Mouse (Mus musculus): ENCODE measurements around the gene Abr. TPM values are rescaled to one million over a fixed set of nuclear protein-coding genes. Genes with fewer than 3 reads are reported as not detected.

Gene Abr
- total and polyA plus RNA-seq, 2 experiments from 2014 or later: 87.5 to 211 TPM

DNA sequence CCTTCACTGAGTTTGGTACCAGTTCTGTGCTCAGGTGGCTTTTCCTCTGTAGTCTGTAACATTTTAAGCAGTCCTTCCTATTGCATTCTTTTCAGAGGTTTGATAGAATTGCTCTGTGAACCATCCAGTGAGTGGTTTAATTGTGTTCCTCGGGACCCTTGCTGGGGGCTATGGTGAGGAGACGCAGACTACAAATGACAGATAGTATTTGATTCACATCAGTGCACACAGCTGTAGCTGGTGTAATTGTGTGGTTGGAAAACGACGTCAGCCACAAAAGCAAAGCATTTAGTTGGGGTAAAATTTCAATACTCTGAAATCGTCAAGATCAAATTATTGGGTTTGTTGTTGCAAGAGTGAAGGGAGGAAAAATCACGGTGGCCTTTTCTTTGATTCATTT lies 22.1 kb upstream of the Abr start:
- WGBS: 35% methylated on average over 6 of the region's 6 CpGs
- H3K4me3 ChIP-seq (ENCODE audit: low read length): no peak overlapping the region
- no peaks in the 10 kb centered on the region for H3K9me3 ChIP-seq (ENCODE audit: low read length)
- H3K4me2 ChIP-seq (ENCODE audit: low read depth, low read length): no peak overlapping the region
- H3K4me1 ChIP-seq (ENCODE audit: insufficient read depth, low read length): peaks cover 11% of the 10 kb centered on the region
- DNase-seq (ENCODE audit: low spot score): peak; percentile 47
- ATAC-seq: no peak
- peak overlapping the region; percentile 6; the same call in 1 of the 2 replicates for H3K27ac ChIP-seq
- H3K27me3 ChIP-seq (ENCODE audit: insufficient read depth, low read length): no peaks in the 10 kb centered on the region
- no peak overlapping the region for H3K9ac ChIP-seq (replicated peaks; ENCODE audit: low read length)
- H3K36me3 ChIP-seq (ENCODE audit: insufficient read depth, low read length): no peaks in the 10 kb centered on the region
- no peak for TF ChIP-seq CTCF (IDR thresholded peaks at IDR 0.05; ENCODE audit: low read depth)

DNA sequence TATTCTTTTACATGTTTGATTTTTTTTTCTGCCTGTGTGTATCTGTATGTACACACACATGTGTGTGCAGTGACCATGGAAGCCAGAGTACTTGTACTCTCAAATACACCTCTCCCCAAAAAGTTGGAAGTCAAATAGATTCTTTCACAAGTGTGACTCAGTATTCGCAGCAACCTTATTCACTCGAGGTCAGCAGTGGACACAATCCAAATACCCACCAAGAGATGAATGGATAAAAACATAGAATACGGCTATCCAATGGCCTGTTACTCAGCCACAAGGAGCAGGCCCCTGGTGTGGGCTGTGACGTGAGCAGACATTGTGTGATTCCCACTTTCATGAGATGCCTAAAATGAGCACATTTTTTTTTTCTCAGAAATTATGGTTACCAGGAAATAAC lies 18.1 kb upstream of the Abr start:
- Histone ChIP-seq H3K36me3 (ENCODE audit: insufficient read depth, low read length) (no peaks in the 10 kb centered on the region), H3K4me3 (ENCODE audit: low read length) (no peak overlapping the region), H3K27ac (no peak overlapping the region), H3K4me1 (ENCODE audit: insufficient read depth, low read length) (0 out of 2 replicates have a peak, but pooled peaks cover 3% of the 10 kb centered on the region), H3K27me3 (ENCODE audit: insufficient read depth, low read length) (no peaks in the 10 kb centered on the region), H3K9ac (replicated peaks; ENCODE audit: low read length) (no peak overlapping the region), H3K9me3 (ENCODE audit: low read length) (no peaks in the 10 kb centered on the region), H3K4me2 (ENCODE audit: low read depth, low read length) (no peak overlapping the region)
- WGBS: 57% methylated on average over 4 of the region's 4 CpGs
- ATAC-seq: no peak
- no peak for DNase-seq (ENCODE audit: low spot score)
- TF ChIP-seq CTCF (IDR thresholded peaks at IDR 0.05; ENCODE audit: low read depth): no peak

DNA sequence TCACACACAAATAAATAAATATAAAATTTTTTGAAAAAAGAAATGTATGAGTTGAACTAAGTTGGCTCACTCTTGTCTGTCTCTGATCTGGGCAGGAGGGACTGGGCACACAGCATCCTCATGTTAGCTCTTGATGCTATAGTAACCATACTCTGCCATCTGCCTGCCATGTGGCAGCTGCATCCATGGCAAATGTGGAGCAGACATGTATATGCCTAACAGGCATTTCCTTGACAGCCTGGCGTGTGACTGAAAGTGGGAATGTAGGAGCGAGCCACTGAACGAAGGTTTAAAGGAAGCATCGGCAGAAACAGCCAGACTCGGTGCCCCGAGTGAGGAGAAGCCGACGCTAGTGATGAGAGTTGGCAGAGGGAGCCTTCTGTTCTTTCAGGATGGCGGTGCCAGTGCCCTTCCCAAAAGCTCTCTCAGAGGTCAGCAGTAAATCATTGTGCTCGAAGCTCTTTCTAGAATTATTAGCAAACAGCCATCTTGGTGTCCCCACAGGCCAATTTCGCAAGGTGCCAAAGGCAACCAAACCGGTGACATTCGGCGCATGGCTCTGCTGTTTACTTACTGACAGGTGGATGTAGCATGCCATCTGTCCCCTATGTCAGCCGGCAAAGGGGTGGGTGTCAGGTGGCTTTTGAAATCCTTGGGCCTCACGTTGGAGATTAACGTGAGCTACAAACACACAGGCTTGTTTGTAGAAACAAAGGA lies 17.3 kb upstream of the Abr start:
- TF ChIP-seq CTCF (IDR thresholded peaks at IDR 0.05; ENCODE audit: low read depth): 0 out of 2 replicates have a peak, but pooled peaks have one; percentile 8
- ATAC-seq (peak; percentile 51; the same call in 1 of the 2 replicates), DNase-seq (ENCODE audit: low spot score) (peak; percentile 67)
- WGBS: 49% methylated on average over 17 of the region's 17 CpGs
- Histone ChIP-seq H3K9me3 (ENCODE audit: low read length) (no peaks in the 10 kb centered on the region), H3K4me3 (ENCODE audit: low read length) (no peak overlapping the region), H3K4me1 (ENCODE audit: insufficient read depth, low read length) (0 out of 2 replicates have a peak, but pooled peaks cover 3% of the 10 kb centered on the region), H3K9ac (replicated peaks; ENCODE audit: low read length) (no peak overlapping the region), H3K27ac (peak overlapping the region; percentile 61), H3K4me2 (ENCODE audit: low read depth, low read length) (no peak overlapping the region), H3K36me3 (ENCODE audit: insufficient read depth, low read length) (no peaks in the 10 kb centered on the region), H3K27me3 (ENCODE audit: insufficient read depth, low read length) (no peaks in the 10 kb centered on the region)

DNA sequence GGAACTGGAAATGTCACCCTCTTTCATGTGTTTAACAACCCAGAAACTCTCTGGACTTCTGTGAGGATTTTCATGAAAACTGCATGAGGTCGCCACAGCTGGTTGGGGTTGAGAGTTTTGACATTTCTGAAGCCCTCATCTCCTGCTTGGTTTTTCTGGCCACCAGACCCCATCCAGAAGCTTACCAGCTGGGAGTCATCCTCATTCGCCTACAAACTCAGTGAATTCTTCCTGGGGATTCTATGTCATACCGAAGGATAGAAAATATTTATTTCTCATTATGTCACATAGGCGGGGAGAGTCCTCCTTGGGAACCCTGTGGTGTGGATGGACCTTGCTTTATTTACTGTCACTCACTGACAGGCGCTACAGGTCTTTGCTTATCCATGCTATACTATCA lies 8.4 kb upstream of the Abr start:
- no peak overlapping the region for H3K4me3 ChIP-seq (ENCODE audit: low read length)
- 85% methylated on average over 5 of the region's 5 CpGs for WGBS
- H3K4me2 ChIP-seq (ENCODE audit: low read depth, low read length): no peak overlapping the region
- no peak for TF ChIP-seq CTCF (IDR thresholded peaks at IDR 0.05; ENCODE audit: low read depth)
- no peak overlapping the region for H3K9ac ChIP-seq (replicated peaks; ENCODE audit: low read length)
- no peaks in the 10 kb centered on the region for H3K27me3 ChIP-seq (ENCODE audit: insufficient read depth, low read length)
- no peak overlapping the region for H3K27ac ChIP-seq
- no peaks in the 10 kb centered on the region for H3K36me3 ChIP-seq (ENCODE audit: insufficient read depth, low read length)
- H3K9me3 ChIP-seq (ENCODE audit: low read length): no peaks in the 10 kb centered on the region
- DNase-seq (ENCODE audit: low spot score) (no peak), ATAC-seq (no peak)
- no peaks in the 10 kb centered on the region for H3K4me1 ChIP-seq (ENCODE audit: insufficient read depth, low read length)

DNA sequence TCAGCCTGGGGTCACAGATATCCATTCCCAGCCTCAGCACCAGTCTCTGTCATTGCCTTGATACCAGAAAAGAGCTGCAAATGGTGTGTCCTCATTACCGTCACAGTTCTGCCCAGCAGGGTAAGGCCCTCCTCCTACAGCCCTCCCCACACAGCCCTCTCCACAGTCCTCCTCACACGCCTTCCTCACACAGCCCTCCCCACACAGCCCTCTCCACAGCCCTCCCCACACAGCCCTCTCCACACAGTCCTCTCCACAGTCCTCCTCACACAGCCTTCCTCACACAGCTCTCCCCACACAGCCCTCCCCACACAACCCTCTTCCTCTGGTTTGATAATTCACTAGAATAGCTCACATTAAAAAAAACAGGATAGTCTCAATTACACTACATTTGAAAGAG lies 7.9 kb upstream of the Abr start:
- no peak for TF ChIP-seq CTCF (IDR thresholded peaks at IDR 0.05; ENCODE audit: low read depth)
- DNase-seq (ENCODE audit: low spot score): no peak
- ATAC-seq: no peak
- WGBS: 28% methylated on average over 2 of the region's 2 CpGs
- Histone ChIP-seq H3K4me1 (ENCODE audit: insufficient read depth, low read length) (no peaks in the 10 kb centered on the region), H3K36me3 (ENCODE audit: insufficient read depth, low read length) (no peaks in the 10 kb centered on the region), H3K9me3 (ENCODE audit: low read length) (no peaks in the 10 kb centered on the region), H3K4me3 (ENCODE audit: low read length) (no peak overlapping the region), H3K9ac (replicated peaks; ENCODE audit: low read length) (no peak overlapping the region), H3K27ac (no peak overlapping the region), H3K27me3 (ENCODE audit: insufficient read depth, low read length) (no peaks in the 10 kb centered on the region), H3K4me2 (ENCODE audit: low read depth, low read length) (no peak overlapping the region)

DNA sequence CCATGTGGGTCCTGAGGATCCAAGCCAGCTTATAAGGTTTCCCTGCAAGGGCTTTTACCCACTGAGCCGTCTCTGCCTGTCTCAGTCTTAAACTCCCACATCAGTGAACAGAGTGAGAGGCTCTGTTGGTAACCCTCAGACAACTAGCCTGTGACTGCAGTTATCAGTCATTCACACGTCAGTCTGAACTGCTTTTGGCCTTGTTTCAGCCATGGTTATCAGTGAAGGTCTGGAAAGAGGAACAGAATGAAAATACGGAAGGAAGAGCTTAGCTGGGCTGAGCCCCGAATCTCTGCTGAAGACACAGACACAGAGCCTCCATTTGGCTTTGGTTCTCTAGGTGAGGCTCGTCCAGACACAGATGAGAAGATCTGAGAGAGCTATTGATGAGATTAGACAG lies 6.5 kb upstream of the Abr start:
- Histone ChIP-seq H3K9me3 (ENCODE audit: low read length) (no peaks in the 10 kb centered on the region), H3K4me3 (ENCODE audit: low read length) (no peak overlapping the region), H3K27ac (no peak overlapping the region), H3K36me3 (ENCODE audit: insufficient read depth, low read length) (no peaks in the 10 kb centered on the region), H3K4me2 (ENCODE audit: low read depth, low read length) (no peak overlapping the region), H3K27me3 (ENCODE audit: insufficient read depth, low read length) (no peaks in the 10 kb centered on the region), H3K4me1 (ENCODE audit: insufficient read depth, low read length) (no peaks in the 10 kb centered on the region), H3K9ac (replicated peaks; ENCODE audit: low read length) (no peak overlapping the region)
- 74% methylated on average over 5 of the region's 5 CpGs for WGBS
- DNase-seq (ENCODE audit: low spot score) (no peak), ATAC-seq (no peak)
- TF ChIP-seq CTCF (IDR thresholded peaks at IDR 0.05; ENCODE audit: low read depth): no peak

DNA sequence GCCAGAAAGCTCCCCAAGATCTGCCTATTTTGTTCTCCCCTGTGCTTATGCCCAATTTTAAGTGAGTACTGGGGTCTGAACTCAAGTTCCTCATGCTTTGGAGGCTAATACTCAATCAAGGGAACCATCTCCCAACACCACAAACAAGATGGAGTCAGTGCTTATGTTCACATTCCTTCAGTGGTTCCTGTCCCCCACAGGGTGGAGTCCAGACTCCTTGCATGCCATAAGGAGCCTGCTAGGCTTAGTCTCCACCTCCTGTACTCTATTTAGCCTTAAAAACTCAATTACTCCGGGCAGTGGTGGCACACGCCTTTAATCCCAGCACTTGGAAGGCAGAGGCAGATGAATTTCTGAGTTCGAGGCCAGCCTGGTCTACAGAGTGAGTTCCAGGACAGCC lies 2.8 kb upstream of the Abr start:
- Histone ChIP-seq H3K9me3 (ENCODE audit: low read length) (no peaks in the 10 kb centered on the region), H3K36me3 (ENCODE audit: insufficient read depth, low read length) (no peaks in the 10 kb centered on the region), H3K27ac (no peak overlapping the region), H3K27me3 (ENCODE audit: insufficient read depth, low read length) (0 out of 2 replicates have a peak, but pooled peaks cover 5% of the 10 kb centered on the region), H3K9ac (replicated peaks; ENCODE audit: low read length) (no peak overlapping the region), H3K4me1 (ENCODE audit: insufficient read depth, low read length) (peaks cover 11% of the 10 kb centered on the region), H3K4me2 (ENCODE audit: low read depth, low read length) (no peak overlapping the region), H3K4me3 (ENCODE audit: low read length) (no peak overlapping the region)
- TF ChIP-seq CTCF (IDR thresholded peaks at IDR 0.05; ENCODE audit: low read depth): no peak
- DNase-seq (ENCODE audit: low spot score): no peak
- ATAC-seq: no peak
- 88% methylated on average over 3 of the region's 3 CpGs for WGBS
